Mouse (Mus musculus) cerebellum, adult 2 months (tissue): ENCODE measurements around the gene Saxo2.

Source experiments
- CTCF ChIP-seq: fragments of 200-500 bp; IDR thresholded peaks from 2 replicates; pipeline ENCODE4 v1.5.1; 2011; ENCODE audit warnings: low read depth, mild to moderate bottlenecking, control low read depth, low read length, moderate library complexity, borderline replicate concordance; ENCODE audit not compliant: insufficient read depth
- POLR2A ChIP-seq: fragments of 200-500 bp; IDR thresholded peaks from 2 replicates; pipeline ENCODE4 v1.6.1; 2011; ENCODE audit warnings: low read length, control low read depth, borderline replicate concordance; ENCODE audit not compliant: insufficient read depth

DNA sequence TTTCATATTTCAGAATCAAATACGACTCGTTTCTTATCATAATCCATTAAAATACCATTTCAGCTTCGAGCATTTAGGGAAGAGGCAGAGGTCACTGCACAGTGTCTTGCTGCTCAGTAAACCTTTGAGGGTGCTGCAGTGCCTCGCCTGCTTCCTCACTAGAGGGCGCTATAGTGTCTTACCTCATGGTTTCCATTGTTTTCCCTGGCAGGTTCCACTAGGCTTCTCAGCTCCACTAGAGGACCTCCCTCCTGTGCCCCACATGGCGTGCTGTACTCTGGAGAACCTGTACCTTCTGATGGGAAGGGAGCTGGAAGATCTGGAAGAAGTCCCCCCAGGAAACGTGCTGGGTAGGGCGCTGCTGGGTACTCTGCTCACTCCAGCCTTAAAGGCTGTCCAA, 49.3 kb upstream of the Saxo2 start:
- no peak for TF ChIP-seq POLR2A
- TF ChIP-seq CTCF: no peak
